Comparison of ENCODE assay signal across 16 mouse cellular contexts in genomic region chr6:84156481-84157025, GRCm38 (mm10).
A peak's percentile ranks its signal among the peaks of the same experiment; 100 is the strongest.
DNase-seq lines count a peak whose midpoint lies in the region; ATAC-seq and TF ChIP-seq lines count a peak whose summit lies in the region.
"Had no signal": no experiment of that assay in that cellular context is flagged by ENCODE, and none has a peak within 500 bp of the region (broad histone marks: within the 10 kb centered on the region; RNA-seq: fewer than 3 reads in every experiment).

No protein-coding gene starts in this region.

- no peak overlapping the region for H3ac ChIP-seq in myocyte (ENCODE audit: control insufficient read depth, insufficient read length)

- 0 out of 2 replicates have a peak overlapping the region, but pooled peaks have one; percentile 19 for H3K9ac ChIP-seq in embryonic facial prominence, embryonic 12.5 days
- H3K9ac ChIP-seq in heart, embryonic 14.5 days (ENCODE audit: low read length): no peak overlapping the region
- H3K9ac ChIP-seq: liver, embryonic 14.5 days; neural tube, embryonic 12.5 days had no signal

- no peak overlapping the region for H3K27ac ChIP-seq in embryonic facial prominence, embryonic 12.5 days
- H3K27ac ChIP-seq in embryonic facial prominence, embryonic 10.5 days (replicated peaks): no peak overlapping the region
- H3K27ac ChIP-seq in heart, embryonic 14.5 days (replicated peaks in 1 of 2; ENCODE audit: control insufficient read depth in 1 of 2, insufficient read depth in 1 of 2, low read depth in 2 of 2, low read length in 2 of 2): peak overlapping the region; percentile 35 to 71
- H3K27ac ChIP-seq: liver, embryonic 14.5 days; neural tube, embryonic 12.5 days had no signal

- intact Hi-C loops in heart, postnatal 36 days (cut with DNase I): no loop called here

- H3K4me1 ChIP-seq in embryonic facial prominence, embryonic 12.5 days: peaks cover 4% of the 10 kb centered on the region; the same call in 1 of the 2 replicates
- peaks cover 13% of the 10 kb centered on the region; the same call in 1 of the 2 replicates for H3K4me1 ChIP-seq in embryonic facial prominence, embryonic 10.5 days
- peaks cover 17 to 22% of the 10 kb centered on the region in 2 experiments for H3K4me1 ChIP-seq in heart, embryonic 14.5 days (ENCODE audit: control insufficient read depth in 2 of 2, insufficient read depth in 2 of 2, low read length in 2 of 2)
- H3K4me1 ChIP-seq: megakaryocyte, embryonic 14.5 days; neural tube, embryonic 12.5 days had no signal

- no peak overlapping the region for H3K4me3 ChIP-seq in embryonic facial prominence, embryonic 12.5 days
- H3K4me3 ChIP-seq in embryonic facial prominence, embryonic 10.5 days: no peak overlapping the region
- H3K4me3 ChIP-seq in heart, embryonic 14.5 days (ENCODE audit: control insufficient read depth in 1 of 2, insufficient read depth in 1 of 2, low read depth in 1 of 2, low read length in 2 of 2): no peak overlapping the region
- H3K4me3 ChIP-seq in myocyte: no peak overlapping the region
- H3K4me3 ChIP-seq: megakaryocyte, embryonic 14.5 days; neural tube, embryonic 12.5 days had no signal

- ATAC-seq in embryonic facial prominence, embryonic 12.5 days (ENCODE audit: insufficient number of reproducible peaks, insufficient read depth, low FRiP score, low TSS enrichment): no peak
- no peak for ATAC-seq in heart, embryonic 14.5 days (ENCODE audit: insufficient number of reproducible peaks, insufficient read depth, low FRiP score, low read depth)

- no peaks in the 10 kb centered on the region for H3K9me3 ChIP-seq in embryonic facial prominence, embryonic 12.5 days
- H3K9me3 ChIP-seq in embryonic facial prominence, embryonic 10.5 days: no peaks in the 10 kb centered on the region
- H3K9me3 ChIP-seq in heart, embryonic 14.5 days (ENCODE audit: control insufficient read depth, low read length): no peaks in the 10 kb centered on the region
- H3K9me3 ChIP-seq: megakaryocyte, embryonic 14.5 days; neural tube, embryonic 12.5 days had no signal

- TF ChIP-seq POLR2A in myocyte (IDR thresholded peaks at IDR 0.05; ENCODE audit: insufficient read length, low read depth): no peak

- no peak overlapping the region for H3K4me2 ChIP-seq in embryonic facial prominence, embryonic 12.5 days (replicated peaks)
- H3K4me2 ChIP-seq in heart, embryonic 14.5 days (ENCODE audit: low read length): no peak overlapping the region
- H3K4me2 ChIP-seq in myocyte (ENCODE audit: low read depth): no peak overlapping the region
- H3K4me2 ChIP-seq: neural tube, embryonic 12.5 days had no signal

- H3K79me2 ChIP-seq in myocyte (ENCODE audit: control insufficient read depth, insufficient read depth): no peaks in the 10 kb centered on the region

- no peaks in the 10 kb centered on the region for H3K36me3 ChIP-seq in embryonic facial prominence, embryonic 12.5 days
- H3K36me3 ChIP-seq in embryonic facial prominence, embryonic 10.5 days (replicated peaks): no peaks in the 10 kb centered on the region
- H3K36me3 ChIP-seq in heart, embryonic 14.5 days (ENCODE audit: control insufficient read depth, insufficient read depth, low read length): peaks cover 25% of the 10 kb centered on the region
- no peaks in the 10 kb centered on the region for H3K36me3 ChIP-seq in myocyte (ENCODE audit: control insufficient read depth, insufficient read depth)
- H3K36me3 ChIP-seq: neural tube, embryonic 12.5 days had no signal

- no peaks in the 10 kb centered on the region for H3K27me3 ChIP-seq in embryonic facial prominence, embryonic 12.5 days
- no peaks in the 10 kb centered on the region for H3K27me3 ChIP-seq in embryonic facial prominence, embryonic 10.5 days (replicated peaks; ENCODE audit: low read depth, poor library complexity, severe bottlenecking)
- H3K27me3 ChIP-seq in heart, embryonic 14.5 days (ENCODE audit: control insufficient read depth, insufficient read depth, low read length): no peaks in the 10 kb centered on the region
- no peaks in the 10 kb centered on the region for H3K27me3 ChIP-seq in myocyte (ENCODE audit: control insufficient read depth, insufficient read depth, insufficient read length)
- H3K27me3 ChIP-seq: neural tube, embryonic 12.5 days had no signal

- DNase-seq in embryonic facial prominence, embryonic 10.5 days (ENCODE audit: low spot score): no peak
- DNase-seq in heart, postnatal 36 days: no peak
- peak; percentile 74 for DNase-seq in adrenal gland, postnatal 14 days
- DNase-seq in cerebellum, adult 11-12 months: no peak
- DNase-seq in testis, postnatal 14 days (ENCODE audit: low spot score): no peak
- DNase-seq: cerebellum, postnatal 36 days; kidney, adult 9 months; lung, postnatal 10 days; right cerebral cortex, postnatal 4 days; thymus, adult 18-20 months had no signal

- WGBS in embryonic facial prominence, embryonic 12.5 days: 67% methylated on average over 4 of the region's 4 CpGs
- 81% methylated on average over 4 of the region's 4 CpGs for WGBS in embryonic facial prominence, embryonic 10.5 days
- WGBS in heart, embryonic 14.5 days: 62% methylated on average over 4 of the region's 4 CpGs

TF ChIP-seq in myocyte, 11 proteins besides CTCF, POLR2A, EP300 and RAD21:
- no peak for TF ChIP-seq TCF12 (IDR thresholded peaks at IDR 0.05; ENCODE audit: insufficient read depth, poor library complexity, severe bottlenecking)
- TF ChIP-seq REST (IDR thresholded peaks at IDR 0.05; ENCODE audit: insufficient read depth, insufficient read length): peak; percentile 68
TF ChIP-seq in myocyte: peak in this region for 1.

Comparison
In these comparisons a context has a peak if more than half of its experiments do, and no peak if none do; other contexts are left out.
1. H3K27ac ChIP-seq: peak in heart, embryonic 14.5 days (2 of 2); none in embryonic facial prominence, embryonic 12.5 days (single experiment) and embryonic facial prominence, embryonic 10.5 days (single experiment).